Mouse (Mus musculus) G1E-ER4 (cell line): ENCODE results near the gene Gm12886. TPM values are rescaled to one million over a fixed set of nuclear protein-coding genes. Genes with fewer than 3 reads are reported as not detected.

ENCODE experiments used
- GATA1 ChIP-seq: IDR thresholded peaks from one replicate; pipeline ENCODE4 v1.8.0; 2012; ENCODE audit warnings: low read length, inconsistent platforms
- polyA plus RNA-seq: library from polyadenylated mRNA; stranded (reverse); fragments of >175 nt; gene quantifications from 2 replicates; pipeline ENCODE4 v1.2.3, GENCODE M21; 2012

Gene Gm12886
- not detected in 2 replicates for polyA plus RNA-seq

DNA sequence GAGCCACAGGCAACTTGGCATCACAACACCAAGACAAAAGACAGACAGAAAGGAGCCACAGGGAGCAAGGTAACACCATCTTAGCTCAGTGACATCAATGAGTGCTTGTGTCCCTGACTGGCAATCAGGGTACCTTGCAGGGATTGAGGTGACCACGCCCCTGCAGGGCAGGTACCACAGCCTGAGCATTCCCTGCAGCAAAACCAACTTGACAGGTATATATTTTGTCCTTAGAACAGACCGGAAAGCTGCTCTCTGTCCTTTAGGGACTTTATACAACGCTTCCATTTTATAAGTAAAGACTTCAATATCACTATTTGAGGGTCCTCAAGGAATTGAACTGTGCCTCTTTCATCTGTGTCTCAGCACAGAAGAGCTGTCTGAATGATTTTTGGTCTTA lies at the start of gene Gm12886:
Gene Gm12886, minus strand, starts transcription at position 101 of the 400 bp plus-strand sequence.
- TF ChIP-seq GATA1, result no peak

Other genes starting within 250 kb of the Gm12886 start
- 3.7 and 4.2 TPM in 2 replicates for gene Rlf, start 208.0 kb downstream of the Gm12886 start, polyA plus RNA-seq
- not detected in 2 replicates for gene Gm12888, start 98.2 kb downstream of the Gm12886 start, polyA plus RNA-seq
- not detected in 2 replicates for gene Gm12887, start 199.0 kb upstream of the Gm12886 start, polyA plus RNA-seq